Mouse (Mus musculus) MEL (cell line): ENCODE results near the gene Pum1. TPM values are rescaled to one million over a fixed set of nuclear protein-coding genes. Genes with fewer than 3 reads are reported as not detected.

ENCODE experiments used
- DNase-seq: peaks from one replicate; pipeline ENCODE4 v3.0.0; 2011; ENCODE audit warnings: low read depth, low spot score
- H3K27ac ChIP-seq: 2 replicates; pipeline ENCODE4 v1.5.1; 2012; ENCODE audit warnings: low read depth, mild to moderate bottlenecking, control low read depth, low read length, moderate library complexity; ENCODE audit not compliant: control insufficient read depth
- H3K27me3 ChIP-seq, 2 experiments: fragments of 150-350 bp in 1 of 2; sonication (generic) in 1 of 2; 2 replicates each; pipeline ENCODE4 v1.6.1; 2012; ENCODE audit warnings: low read length in 2 of 2, mild to moderate bottlenecking in 2 of 2, improper control_type of control experiment in 1 of 2, moderate library complexity in 1 of 2; ENCODE audit not compliant: insufficient read depth in 2 of 2, control insufficient read depth in 1 of 2
- H3K36me3 ChIP-seq, 2 experiments: 2 replicates each; pipeline ENCODE4 v1.6.1; 2012 to 2014; ENCODE audit warnings: low read length in 2 of 2, improper control_type of control experiment in 1 of 2, inconsistent platforms in 1 of 2, mild to moderate bottlenecking in 1 of 2; ENCODE audit not compliant: insufficient read depth in 2 of 2, control insufficient read depth in 1 of 2
- H3K4me1 ChIP-seq, 2 experiments: fragments of 150-350 bp in 1 of 2; sonication (generic) in 1 of 2; 2 replicates each; pipeline ENCODE4 v1.6.1; 2012; ENCODE audit warnings: low read length in 2 of 2, improper control_type of control experiment in 1 of 2, mild to moderate bottlenecking in 1 of 2; ENCODE audit not compliant: insufficient read depth in 2 of 2, control insufficient read depth in 1 of 2
- H3K4me3 ChIP-seq, 2 experiments: fragments of 150-350 bp in 1 of 2; sonication (generic) in 1 of 2; 2 replicates each; pipeline ENCODE4 v1.5.1; 2012; ENCODE audit warnings: low read depth in 2 of 2, low read length in 2 of 2, mild to moderate bottlenecking in 2 of 2, moderate library complexity in 2 of 2, control low read depth in 1 of 2, improper control_type of control experiment in 1 of 2; ENCODE audit not compliant: control insufficient read depth in 1 of 2, insufficient read depth in 1 of 2
- H3K79me2 ChIP-seq: 2 replicates; pipeline ENCODE4 v1.6.1; 2012; ENCODE audit warnings: mild to moderate bottlenecking, low read length, moderate library complexity; ENCODE audit not compliant: control insufficient read depth, poor library complexity, insufficient read depth
- H3K9ac ChIP-seq: 2 replicates; pipeline ENCODE4 v1.6.1; 2012; ENCODE audit warnings: low read depth, mild to moderate bottlenecking, control low read depth, low read length, moderate library complexity; ENCODE audit not compliant: control insufficient read depth, poor library complexity, severe bottlenecking
- H3K9me3 ChIP-seq: fragments of 150-350 bp; sonication (generic); replicated peaks from 2 replicates; pipeline ENCODE4 v1.6.1; 2012; ENCODE audit warnings: mild to moderate bottlenecking, low read length, improper control_type of control experiment, moderate library complexity; ENCODE audit not compliant: insufficient read depth
- BHLHE40 ChIP-seq: IDR thresholded peaks from 2 replicates; pipeline ENCODE4 v1.6.1; 2012; ENCODE audit warnings: low read depth, mild to moderate bottlenecking, inconsistent platforms, low read length, improper control_type of control experiment, borderline replicate concordance
- CHD1 ChIP-seq: IDR thresholded peaks from 2 replicates; pipeline ENCODE4 v1.6.1; 2012; ENCODE audit warnings: low read depth, mild to moderate bottlenecking, inconsistent platforms, low read length, improper control_type of control experiment
- CHD2 ChIP-seq: IDR thresholded peaks from 2 replicates; pipeline ENCODE4 v1.6.1; 2011; ENCODE audit warnings: low read length, improper control_type of control experiment
- CTCF ChIP-seq, 3 experiments: IDR thresholded peaks in 2 of 3; conservative IDR thresholded peaks in 1 of 3; 2 replicates each; pipeline ENCODE4 v1.5.1; 2011 to 2012; ENCODE audit warnings: low read length in 3 of 3, low read depth in 2 of 3, mild to moderate bottlenecking in 2 of 3, improper control_type of control experiment in 1 of 3, inconsistent platforms in 1 of 3, mixed read lengths in 1 of 3, moderate library complexity in 1 of 3; ENCODE audit not compliant: control insufficient read depth in 1 of 3, insufficient read depth in 1 of 3, poor library complexity in 1 of 3, severe bottlenecking in 1 of 3
- E2F4 ChIP-seq: IDR thresholded peaks from 2 replicates; pipeline ENCODE4 v1.6.1; 2011; ENCODE audit warnings: low read depth, low read length, improper control_type of control experiment, borderline replicate concordance
- ELF1 ChIP-seq: IDR thresholded peaks from 2 replicates; pipeline ENCODE4 v1.6.1; 2014; ENCODE audit warnings: low read depth, mild to moderate bottlenecking, inconsistent platforms, low read length, improper control_type of control experiment, moderate library complexity
- EP300 ChIP-seq, 2 experiments: IDR thresholded peaks; 2 replicates each; pipeline ENCODE4 v1.6.1; 2011; ENCODE audit warnings: improper control_type of control experiment in 2 of 2, low read length in 2 of 2, low read depth in 1 of 2, mild to moderate bottlenecking in 1 of 2
- ETS1 ChIP-seq: IDR thresholded peaks from 2 replicates; pipeline ENCODE4 v1.6.1; 2012; ENCODE audit warnings: low read depth, mild to moderate bottlenecking, inconsistent platforms, low read length, improper control_type of control experiment, moderate library complexity
- GATA1 ChIP-seq: IDR thresholded peaks from 2 replicates; pipeline ENCODE4 v1.6.1; 2011; ENCODE audit warnings: low read depth, low read length, improper control_type of control experiment
- KAT2A ChIP-seq: conservative IDR thresholded peaks from 2 replicates; pipeline ENCODE4 v1.6.1; 2012; ENCODE audit warnings: low read depth, low read length, improper control_type of control experiment, inconsistent platforms
- MAX ChIP-seq: IDR thresholded peaks from 2 replicates; pipeline ENCODE4 v1.6.1; 2011; ENCODE audit warnings: low read length, improper control_type of control experiment
- MAZ ChIP-seq: IDR thresholded peaks from 2 replicates; pipeline ENCODE4 v1.6.1; 2012; ENCODE audit warnings: low read depth, mild to moderate bottlenecking, inconsistent platforms, low read length, improper control_type of control experiment
- MEF2A ChIP-seq: IDR thresholded peaks from 2 replicates; pipeline ENCODE4 v1.6.1; 2014; ENCODE audit warnings: low read depth, mild to moderate bottlenecking, inconsistent platforms, low read length, improper control_type of control experiment; ENCODE audit not compliant: poor library complexity, insufficient replicate concordance, severe bottlenecking; ENCODE audit errors: extremely low read depth
- MYB ChIP-seq: IDR thresholded peaks from 2 replicates; pipeline ENCODE4 v1.6.1; 2011; ENCODE audit warnings: mild to moderate bottlenecking, low read depth, low read length, improper control_type of control experiment
- MYC ChIP-seq: IDR thresholded peaks from 2 replicates; pipeline ENCODE4 v1.6.1; 2011; ENCODE audit warnings: low read depth, mild to moderate bottlenecking, low read length, improper control_type of control experiment, moderate library complexity
- NRF1 ChIP-seq: IDR thresholded peaks from 2 replicates; pipeline ENCODE4 v1.6.1; 2014; ENCODE audit warnings: low read depth, mild to moderate bottlenecking, inconsistent platforms, low read length, improper control_type of control experiment, moderate library complexity; ENCODE audit not compliant: poor library complexity, insufficient read depth, severe bottlenecking
- POLR2A ChIP-seq, 2 experiments: IDR thresholded peaks; 2 replicates each; pipeline ENCODE4 v1.6.1; 2011 to 2012; ENCODE audit warnings: low read length in 2 of 2, mild to moderate bottlenecking in 2 of 2, control low read depth in 1 of 2, improper control_type of control experiment in 1 of 2, low read depth in 1 of 2, moderate library complexity in 1 of 2; ENCODE audit not compliant: control insufficient read depth in 1 of 2, insufficient read depth in 1 of 2, poor library complexity in 1 of 2
- POLR2AphosphoS5 ChIP-seq: IDR thresholded peaks from 2 replicates; pipeline ENCODE4 v1.6.1; 2012; ENCODE audit warnings: low read depth, borderline replicate concordance, mild to moderate bottlenecking, inconsistent platforms, low read length, moderate library complexity, mixed read lengths
- RAD21 ChIP-seq: IDR thresholded peaks from 2 replicates; pipeline ENCODE4 v1.6.1; 2011; ENCODE audit warnings: mild to moderate bottlenecking, low read depth, low read length, improper control_type of control experiment
- RCOR1 ChIP-seq: IDR thresholded peaks from 2 replicates; pipeline ENCODE4 v1.6.1; 2012; ENCODE audit warnings: low read depth, mild to moderate bottlenecking, inconsistent platforms, low read length, improper control_type of control experiment
- SIN3A ChIP-seq: IDR thresholded peaks from 2 replicates; pipeline ENCODE4 v1.6.1; 2012; ENCODE audit warnings: low read length, improper control_type of control experiment, inconsistent platforms
- SMC3 ChIP-seq: IDR thresholded peaks from 2 replicates; pipeline ENCODE4 v1.6.1; 2011; ENCODE audit warnings: low read depth, low read length, improper control_type of control experiment
- TBP ChIP-seq: IDR thresholded peaks from 2 replicates; pipeline ENCODE4 v1.8.0; 2011; ENCODE audit warnings: low read depth, low read length, improper control_type of control experiment
- USF2 ChIP-seq, 2 experiments: IDR thresholded peaks; 2 replicates each; pipeline ENCODE4 v1.6.1; 2011 to 2012; ENCODE audit warnings: improper control_type of control experiment in 2 of 2, low read length in 2 of 2, borderline replicate concordance in 1 of 2, inconsistent platforms in 1 of 2, low read depth in 1 of 2, mild to moderate bottlenecking in 1 of 2; ENCODE audit not compliant: insufficient read depth in 1 of 2
- ZC3H11A ChIP-seq: IDR thresholded peaks from 2 replicates; pipeline ENCODE4 v1.6.1; 2012; ENCODE audit warnings: low read depth, mild to moderate bottlenecking, inconsistent platforms, low read length, improper control_type of control experiment
- ZKSCAN1 ChIP-seq: IDR thresholded peaks from 2 replicates; pipeline ENCODE4 v1.6.1; 2012; ENCODE audit warnings: low read depth, mild to moderate bottlenecking, inconsistent platforms, low read length, improper control_type of control experiment, moderate library complexity
- ZNF384 ChIP-seq: IDR thresholded peaks from 2 replicates; pipeline ENCODE4 v1.6.1; 2012; ENCODE audit warnings: low read depth, mild to moderate bottlenecking, inconsistent platforms, low read length, improper control_type of control experiment
- polyA plus RNA-seq, 2 experiments: library from polyadenylated mRNA; stranded (reverse) in 1 of 2; unstranded in 1 of 2; fragments of >175 nt in 1 of 2; fragments of >200 nt in 1 of 2; gene quantifications; 2 replicates each; pipeline versions ENCODE4 v1.2.1 to v1.2.4; 2012; ENCODE audit warnings: low replicate concordance in 2 of 2, low read depth in 1 of 2; ENCODE audit not compliant: insufficient read length in 2 of 2, insufficient read depth in 1 of 2, missing spikeins in 1 of 2
- total RNA-seq: library from RNA; depleted of rRNA; stranded (reverse); fragments of 300-350 nt; gene quantifications from 2 replicates; pipeline ENCODE4 v1.2.3, GENCODE M21; 2012

Pum1 gene
- total and polyA plus RNA-seq, 3 experiments = 31.9 to 46.2 (median 36.1) TPM

- H3K4me1 ChIP-seq = peaks cover 3 to 7% of the 10 kb centered on the region in 2 experiments
These were observed 43.3 kb downstream of the Pum1 start for GRCm38 (mm10) chr4:130706215-130707000.

GRCm38 (mm10) chr4:130711353-130711848 is 48.3 kb downstream of the Pum1 start:
- Histone ChIP-seq H3K4me1 (peaks cover 31 to 37% of the 10 kb centered on the region in 2 experiments), H3K36me3 (peaks cover 25 to 60% of the 10 kb centered on the region in 2 experiments), H3K9me3 (no peaks in the 10 kb centered on the region), H3K79me2 (peaks cover 66% of the 10 kb centered on the region), H3K9ac (no peak overlapping the region), H3K4me3 (no peak overlapping the region), H3K27ac (no peak overlapping the region), H3K27me3 (no peaks in the 10 kb centered on the region)
- DNase-seq = no peak
- no peak for TF ChIP-seq SMC3
- TF ChIP-seq MEF2A = no peak
- TF ChIP-seq KAT2A = no peak
- TF ChIP-seq TBP = no peak
- no peak for TF ChIP-seq EP300 (IDR thresholded peaks at IDR 0.05; ENCODE audit: low read depth in 1 of 2, low read length in 2 of 2)
- no peak for TF ChIP-seq MYB
- TF ChIP-seq RCOR1 = no peak
- TF ChIP-seq ETS1 = no peak
- TF ChIP-seq ZKSCAN1 = no peak
- no peak for TF ChIP-seq GATA1
- no peak for TF ChIP-seq CHD1
- TF ChIP-seq NRF1 = no peak
- no peak for TF ChIP-seq ZC3H11A

More at GRCm38 (mm10) chr4:130706215-130707000, 43.3 kb downstream of the Pum1 start:
- H3K9ac ChIP-seq = no peak overlapping the region
- peaks cover 64% of the 10 kb centered on the region for H3K79me2 ChIP-seq
- no peak overlapping the region for H3K27ac ChIP-seq
- no peaks in the 10 kb centered on the region for H3K9me3 ChIP-seq
- no peak for DNase-seq
- TF ChIP-seq MAZ (no peak), MYC (no peak), NRF1 (no peak), ZKSCAN1 (no peak), EP300 (IDR thresholded peaks at IDR 0.05; ENCODE audit: low read depth in 1 of 2, low read length in 2 of 2) (no peak), RAD21 (no peak), ELF1 (no peak), SMC3 (no peak), KAT2A (no peak), ZNF384 (no peak), POLR2A (IDR thresholded peaks at IDR 0.05; ENCODE audit: control insufficient read depth in 1 of 2, insufficient read depth in 1 of 2, low read depth in 1 of 2, low read length in 2 of 2, poor library complexity in 1 of 2) (no peak), USF2 (IDR thresholded peaks at IDR 0.05; ENCODE audit: borderline replicate concordance in 1 of 2, insufficient read depth in 1 of 2, low read depth in 1 of 2, low read length in 2 of 2) (no peak), SIN3A (no peak), CTCF (IDR thresholded peaks at IDR 0.05 in 2 of 3, conservative IDR thresholded peaks at IDR 0.05 in 1 of 3; ENCODE audit: control insufficient read depth in 1 of 3, insufficient read depth in 1 of 3, low read depth in 2 of 3, low read length in 3 of 3, poor library complexity in 1 of 3, severe bottlenecking in 1 of 3) (no peak), MEF2A (no peak), E2F4 (no peak), BHLHE40 (no peak), CHD2 (no peak), POLR2AphosphoS5 (no peak), MAX (no peak)
- no peaks in the 10 kb centered on the region for H3K27me3 ChIP-seq
- H3K4me3 ChIP-seq = no peak overlapping the region
- H3K36me3 ChIP-seq = peaks cover 31 to 54% of the 10 kb centered on the region in 2 experiments
